Comparison of ENCODE assay signal across 24 mouse cellular contexts in the genomic region with DNA sequence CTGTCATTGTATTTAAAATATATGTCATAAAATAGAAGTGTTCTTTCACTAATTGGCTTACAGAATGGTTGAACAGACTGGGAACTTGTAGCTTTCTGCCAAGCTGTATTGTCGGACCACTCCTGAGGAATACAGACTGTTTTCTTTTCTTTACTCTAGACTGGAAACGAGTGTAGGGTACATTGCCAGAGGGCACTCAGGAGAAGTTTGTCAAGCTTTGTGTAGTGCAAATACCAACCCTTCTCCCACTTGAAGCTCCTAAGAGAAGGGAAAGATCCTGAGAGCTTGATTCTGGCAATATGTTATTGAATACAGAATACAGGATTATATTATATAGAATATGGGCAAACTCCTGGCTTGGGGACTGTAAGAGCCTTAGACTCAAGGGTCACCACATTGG. TPM values are rescaled to one million over a fixed set of nuclear protein-coding genes. Genes with fewer than 3 reads are reported as not detected.
DNase-seq lines count a peak whose midpoint lies in the region; ATAC-seq and TF ChIP-seq lines count a peak whose summit lies in the region.
"Had no signal": no experiment of that assay in that cellular context is flagged by ENCODE, and none has a peak within 500 bp of the region (broad histone marks: within the 10 kb centered on the region; RNA-seq: fewer than 3 reads in every experiment).

No protein-coding gene starts in this region.

- WGBS in forebrain, postnatal 0 days, result 47% methylated on average over 2 of the region's 2 CpGs
- 52% methylated on average over 2 of the region's 2 CpGs for WGBS in forebrain, embryonic 14.5 days
- WGBS in midbrain, embryonic 11.5 days, result 78% methylated on average over 2 of the region's 2 CpGs
- 78% methylated on average over 2 of the region's 2 CpGs for WGBS in midbrain, embryonic 13.5 days

- H3K9ac ChIP-seq in forebrain, postnatal 0 days, result no peak overlapping the region
- H3K9ac ChIP-seq in forebrain, embryonic 14.5 days (ENCODE audit: low read length), result no peak overlapping the region
- H3K9ac ChIP-seq in midbrain, embryonic 11.5 days (ENCODE audit: low read length), result no peak overlapping the region
- H3K9ac ChIP-seq in midbrain, embryonic 13.5 days (replicated peaks), result no peak overlapping the region
- H3K9ac ChIP-seq: embryonic facial prominence, embryonic 12.5 days; forebrain, embryonic 13.5 days had no signal

- no peak overlapping the region for H3K4me3 ChIP-seq in forebrain, postnatal 0 days (ENCODE audit: low read depth, low read length)
- no peak overlapping the region for H3K4me3 ChIP-seq in forebrain, embryonic 14.5 days (ENCODE audit: low read depth, low read length)
- H3K4me3 ChIP-seq in midbrain, embryonic 11.5 days (ENCODE audit: low read depth, low read length), result no peak overlapping the region
- H3K4me3 ChIP-seq in midbrain, embryonic 13.5 days (replicated peaks), result no peak overlapping the region
- H3K4me3 ChIP-seq: embryonic facial prominence, embryonic 10.5 days; embryonic facial prominence, embryonic 12.5 days; forebrain, embryonic 13.5 days had no signal

- H3K27ac ChIP-seq in forebrain, postnatal 0 days (ENCODE audit: low read depth, low read length), result no peak overlapping the region
- H3K27ac ChIP-seq in forebrain, embryonic 14.5 days (ENCODE audit: low read depth, low read length), result no peak overlapping the region
- no peak overlapping the region for H3K27ac ChIP-seq in midbrain, embryonic 11.5 days (ENCODE audit: low read depth, low read length)
- no peak overlapping the region for H3K27ac ChIP-seq in midbrain, embryonic 13.5 days
- H3K27ac ChIP-seq: embryonic facial prominence, embryonic 10.5 days; embryonic facial prominence, embryonic 12.5 days; forebrain, embryonic 13.5 days had no signal

- H3K27me3 ChIP-seq in forebrain, postnatal 0 days (ENCODE audit: insufficient read depth, low read length), result no peaks in the 10 kb centered on the region
- H3K27me3 ChIP-seq in forebrain, embryonic 14.5 days (replicated peaks; ENCODE audit: control insufficient read depth, insufficient read depth, low read length), result no peaks in the 10 kb centered on the region
- no peaks in the 10 kb centered on the region for H3K27me3 ChIP-seq in midbrain, embryonic 11.5 days (ENCODE audit: control insufficient read depth, insufficient read depth, low read length)
- H3K27me3 ChIP-seq in midbrain, embryonic 13.5 days, result no peaks in the 10 kb centered on the region
- H3K27me3 ChIP-seq: embryonic facial prominence, embryonic 12.5 days; forebrain, embryonic 13.5 days; Patski had no signal

- peak; percentile 4 for DNase-seq in forebrain, postnatal 0 days
- DNase-seq in forebrain, embryonic 14.5 days (ENCODE audit: low spot score), result no peak
- peak; percentile 43 for DNase-seq in lung, postnatal 25 days (ENCODE audit: low spot score)
- no peak for DNase-seq in lung, postnatal 4 days
- peak; percentile 35 for DNase-seq in midbrain, embryonic 11.5 days (ENCODE audit: low spot score, missing footprints)
- DNase-seq: adrenal gland, adult 8-10 months; adrenal gland, postnatal 14 days; adrenal gland, postnatal 36 days; B cell, adult 2 months; cerebellum, adult 11-12 months; cerebellum, adult 2 months; cerebellum, adult 9-10 months; cerebellum, postnatal 10 days; cerebellum, postnatal 25 days had no signal

- H3K36me3 ChIP-seq in forebrain, postnatal 0 days (ENCODE audit: insufficient read depth), result no peaks in the 10 kb centered on the region
- no peaks in the 10 kb centered on the region for H3K36me3 ChIP-seq in forebrain, embryonic 14.5 days (ENCODE audit: control insufficient read depth, insufficient read depth, low read length)
- no peaks in the 10 kb centered on the region for H3K36me3 ChIP-seq in midbrain, embryonic 11.5 days (ENCODE audit: control insufficient read depth, insufficient read depth, low read length)
- no peaks in the 10 kb centered on the region for H3K36me3 ChIP-seq in midbrain, embryonic 13.5 days
- H3K36me3 ChIP-seq: embryonic facial prominence, embryonic 10.5 days; embryonic facial prominence, embryonic 12.5 days; G1E had no signal

- TF ChIP-seq CTCF in forebrain, postnatal 0 days (IDR thresholded peaks at IDR 0.05; ENCODE audit: low read depth), result no peak

- H3K4me2 ChIP-seq in forebrain, postnatal 0 days (ENCODE audit: low read depth), result no peak overlapping the region
- no peak overlapping the region for H3K4me2 ChIP-seq in forebrain, embryonic 14.5 days (ENCODE audit: low read length)
- H3K4me2 ChIP-seq in midbrain, embryonic 11.5 days, result no peak overlapping the region
- no peak overlapping the region for H3K4me2 ChIP-seq in midbrain, embryonic 13.5 days (replicated peaks)
- H3K4me2 ChIP-seq: embryonic facial prominence, embryonic 12.5 days; forebrain, embryonic 13.5 days had no signal

- H3K9me3 ChIP-seq in forebrain, postnatal 0 days (ENCODE audit: low read length), result no peaks in the 10 kb centered on the region
- no peaks in the 10 kb centered on the region for H3K9me3 ChIP-seq in forebrain, embryonic 14.5 days (replicated peaks; ENCODE audit: control insufficient read depth, low read length)
- H3K9me3 ChIP-seq in midbrain, embryonic 11.5 days (ENCODE audit: control insufficient read depth, low read length), result no peaks in the 10 kb centered on the region
- no peaks in the 10 kb centered on the region for H3K9me3 ChIP-seq in midbrain, embryonic 13.5 days
- H3K9me3 ChIP-seq: embryonic facial prominence, embryonic 10.5 days; embryonic facial prominence, embryonic 12.5 days; forebrain, embryonic 13.5 days; G1E had no signal

- no peaks in the 10 kb centered on the region for H3K4me1 ChIP-seq in forebrain, postnatal 0 days (ENCODE audit: insufficient read depth)
- no peaks in the 10 kb centered on the region for H3K4me1 ChIP-seq in forebrain, embryonic 14.5 days (ENCODE audit: control insufficient read depth, insufficient read depth, low read length)
- H3K4me1 ChIP-seq in midbrain, embryonic 11.5 days (ENCODE audit: control insufficient read depth, insufficient read depth, low read length), result no peaks in the 10 kb centered on the region
- no peaks in the 10 kb centered on the region for H3K4me1 ChIP-seq in midbrain, embryonic 13.5 days (replicated peaks)
- H3K4me1 ChIP-seq: embryonic facial prominence, embryonic 10.5 days; embryonic facial prominence, embryonic 12.5 days; forebrain, embryonic 13.5 days had no signal

- ATAC-seq in forebrain, postnatal 0 days, result peak; percentile 40; the same call in 1 of the 2 replicates
- no peak for ATAC-seq in forebrain, embryonic 14.5 days
- no peak for ATAC-seq in midbrain, embryonic 11.5 days (ENCODE audit: low FRiP score)
- ATAC-seq in midbrain, embryonic 13.5 days, result no peak
- ATAC-seq: activated CD4-positive, CD25-positive, alpha-beta regulatory T cell, adult 4 months; CD4-positive, CD25-positive, alpha-beta regulatory T cell, adult 4 months; forebrain, embryonic 13.5 days; forebrain, embryonic 16.5 days; Patski had no signal

RNA-seq across cellular contexts. Expression of a gene that starts 48.3 kb away (rescaled TPM):
- total RNA-seq in forebrain, postnatal 0 days (2014; rRNA removed), result 2.7 and 2.8 TPM in 2 replicates
- polyA plus RNA-seq in forebrain, postnatal 0 days (2015; fragmentation: Nextera tagmentation; extraction: Ambion mirVana), result 0.25 and 0.44 TPM in 2 replicates
- polyA plus RNA-seq in forebrain, embryonic 14.5 days (2014; fragmentation: Nextera tagmentation; extraction: Ambion mirVana), result 0.58 and 1.3 TPM in 2 replicates
- polyA plus RNA-seq in midbrain, embryonic 11.5 days (2014; fragmentation: Nextera tagmentation; extraction: Ambion mirVana), result 1.9 and 2.2 TPM in 2 replicates
- polyA plus RNA-seq in midbrain, embryonic 13.5 days (2015; fragmentation: Nextera tagmentation; extraction: Ambion mirVana), result 0.62 and 0.86 TPM in 2 replicates
- total RNA-seq: CH12.LX had no signal

Comparison
In these comparisons a context has a peak if more than half of its experiments do, and no peak if none do; other contexts are left out.
1. DNase-seq: peak in forebrain, postnatal 0 days (single experiment), lung, postnatal 25 days (single experiment) and midbrain, embryonic 11.5 days (single experiment); none in forebrain, embryonic 14.5 days (single experiment) and lung, postnatal 4 days (0 of 2).